Mouse (Mus musculus) adrenal gland (tissue): ENCODE measurements around the gene Dhx16.
"Not testable (repeated sequence)": the region's sequence is repeated elsewhere in the genome, so short reads cannot be mapped to it uniquely, and the experiment has no call there.

Experiments
- intact Hi-C: fragments of 180-260 bp; cut with DNase I; formaldehyde crosslinking; loops from one replicate; pipeline ENCODE4 v1.15.1; 2025
- microRNA-seq, 2 experiments: library from miRNA; unstranded; fragments of <30 nt; microRNA quantifications; one replicate each; pipeline ENCODE4; 2019

Gene Dhx16

GRCm38 (mm10) chr17:35919060-35919715, 39.6 kb downstream of the Dhx16 start:
- intact Hi-C loops: no loop called here

- intact Hi-C loops: loop anchor here (5.0 kb wide), 1 partner anchor 57 kb away; the partner anchor contains the start of gene Gnl1
Observed at GRCm38 (mm10) chr17:35919864-35920301, 40.3 kb downstream of the Dhx16 start.

- intact Hi-C loops: loop anchor here (5.0 kb wide), 1 partner anchor 57 kb away; the partner anchor contains the start of gene Gnl1
Observed at GRCm38 (mm10) chr17:35920384-35920783, 40.8 kb downstream of the Dhx16 start.

DNA sequence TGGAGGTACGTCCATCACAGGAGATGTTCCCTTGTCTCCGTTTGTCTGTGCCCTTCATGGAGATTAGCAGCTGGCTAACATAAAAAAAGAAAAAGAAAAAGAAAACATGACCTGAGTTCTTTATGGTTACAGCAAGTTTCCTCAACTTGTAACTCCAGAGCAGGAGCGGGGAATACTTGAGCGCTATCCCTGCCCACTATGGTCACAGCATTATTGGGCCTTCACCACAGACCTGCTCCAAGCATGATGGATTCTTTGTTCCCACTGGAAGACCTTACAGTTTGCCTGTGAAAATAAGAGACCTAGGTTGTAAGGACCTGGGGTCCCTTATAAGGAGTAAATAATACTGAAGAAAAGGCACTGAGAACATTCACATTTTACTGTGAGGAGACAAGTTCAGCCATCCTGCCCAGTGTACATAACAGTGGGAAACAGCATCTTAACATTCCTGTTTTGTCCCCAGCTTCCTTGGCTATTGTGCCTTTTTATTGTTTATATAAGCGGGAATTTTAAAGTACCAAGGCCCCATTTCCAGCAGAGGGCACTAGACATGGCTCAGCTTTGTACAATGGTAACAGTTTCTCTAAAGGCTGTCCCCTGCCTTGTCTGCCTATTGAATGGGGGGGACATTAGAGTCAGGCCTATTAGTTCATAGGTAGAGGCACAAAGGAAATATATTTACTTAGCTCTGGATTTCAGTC, 41.4 kb downstream of the Dhx16 start:
- intact Hi-C loops: loop anchor here (5.0 kb wide), 1 partner anchor 56 kb away; the partner anchor contains the start of gene Gnl1

DNA sequence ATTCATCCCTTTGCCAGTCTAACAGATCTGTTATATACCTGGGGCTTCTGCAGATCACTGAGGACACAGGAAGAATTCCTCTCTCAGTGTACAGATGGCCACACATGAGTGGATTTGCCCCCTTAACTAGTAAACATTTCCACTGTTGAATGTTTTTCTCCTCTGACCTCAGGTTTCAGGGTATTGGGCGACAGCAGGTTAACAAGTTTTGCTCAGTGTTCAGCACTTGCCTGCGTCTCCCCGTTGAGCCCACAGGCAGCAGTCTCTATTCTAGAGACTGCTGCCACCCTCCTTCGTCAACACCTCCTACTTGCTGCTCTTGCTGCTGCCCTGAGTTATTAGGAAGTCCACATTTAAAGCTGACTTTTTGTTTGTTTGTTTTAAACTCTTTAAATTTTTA, 42.1 kb downstream of the Dhx16 start:
- intact Hi-C loops: loop anchor here (5.0 kb wide), 1 partner anchor 56 kb away; the partner anchor contains the start of gene Gnl1

DNA sequence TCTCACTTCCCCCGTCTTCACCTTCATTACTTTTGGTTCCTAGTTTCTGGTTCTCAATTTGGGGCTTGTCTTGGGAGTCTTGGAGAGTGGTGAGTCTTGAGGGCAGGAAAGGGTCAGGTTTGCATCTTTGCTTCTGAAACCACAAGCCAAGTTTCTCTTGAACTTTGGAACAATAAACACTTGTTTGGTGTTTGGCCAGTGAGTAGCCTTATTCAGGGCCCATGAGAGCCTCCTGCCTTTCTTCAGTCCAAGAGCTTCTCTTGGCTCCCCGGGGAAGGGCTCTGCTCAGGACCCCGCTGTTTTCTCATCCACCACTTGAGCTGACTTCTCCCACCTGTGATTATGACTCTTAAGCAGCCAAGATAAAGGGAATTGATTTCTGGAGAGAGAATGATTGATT, 42.9 kb downstream of the Dhx16 start:
- intact Hi-C loops: loop anchor here (5.0 kb wide), 1 partner anchor 55 kb away; the partner anchor contains the start of gene Gnl1

DNA sequence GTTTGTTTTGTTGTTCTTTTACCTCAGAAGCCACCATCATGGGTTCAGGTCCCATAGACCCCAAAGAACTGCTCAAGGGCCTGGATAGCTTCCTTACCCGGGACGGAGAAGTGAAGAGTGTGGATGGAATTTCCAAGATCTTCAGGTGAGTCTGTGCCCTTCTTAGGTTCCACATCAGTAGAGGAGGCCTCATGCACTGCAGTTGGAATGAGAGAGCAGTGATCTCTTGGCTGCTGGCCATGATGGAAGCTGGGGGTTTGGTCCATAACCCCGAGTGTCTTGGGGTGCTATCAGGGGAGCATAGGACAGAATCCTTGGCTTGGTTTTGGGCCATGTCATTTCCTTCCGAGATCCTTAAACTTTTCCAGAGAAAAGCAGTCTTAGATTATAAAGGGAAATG, 43.7 kb downstream of the Dhx16 start:
- intact Hi-C loops: loop anchor here (5.0 kb wide), 1 partner anchor 54 kb away; the partner anchor contains the start of gene Gnl1

- intact Hi-C loops: no loop called here
Observed at GRCm38 (mm10) chr17:35927471-35927870, 47.9 kb downstream of the Dhx16 start.

DNA sequence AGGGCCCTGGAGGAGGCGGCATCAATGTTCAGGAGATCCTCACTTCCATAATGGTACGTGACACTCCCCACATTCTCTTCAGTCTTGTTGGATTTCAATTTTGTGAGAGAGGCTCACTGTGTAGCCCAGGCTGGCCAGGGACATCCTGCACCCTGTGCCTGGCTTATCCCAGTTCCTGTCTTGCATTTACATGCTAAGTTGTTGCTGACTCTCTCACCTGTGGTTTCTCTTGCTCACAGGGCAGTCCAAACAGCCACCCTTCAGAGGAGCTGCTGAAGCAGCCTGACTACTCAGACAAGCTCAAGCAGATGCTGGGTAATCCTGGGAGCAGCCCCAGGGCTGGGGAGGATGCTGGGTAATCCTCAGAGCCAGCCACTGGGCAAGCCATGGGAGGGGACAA, 49.9 kb downstream of the Dhx16 start:
- intact Hi-C loops: no loop called here

GRCm38 (mm10) chr17:35930627-35931026, 51.0 kb downstream of the Dhx16 start:
- intact Hi-C loops: no loop called here

DNA sequence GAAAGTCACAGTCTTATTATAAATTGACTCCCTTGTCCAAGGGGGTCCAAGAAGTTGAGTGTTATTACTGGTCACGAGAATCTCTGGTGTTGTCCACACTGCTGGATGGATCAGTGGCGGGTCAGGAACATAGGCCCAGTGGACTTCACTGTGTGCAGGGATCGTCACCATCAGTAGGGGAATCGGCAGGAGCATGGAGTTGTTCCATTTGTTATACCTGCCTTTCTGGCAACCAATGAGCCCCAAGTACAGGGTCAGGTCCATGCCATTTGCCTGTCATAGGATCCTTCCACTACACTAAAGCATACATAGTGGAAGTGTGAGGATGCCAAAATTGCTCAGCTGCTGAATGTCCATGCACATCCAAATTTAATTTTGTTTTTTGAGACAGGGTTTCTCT, 53.0 kb downstream of the Dhx16 start:
- intact Hi-C loops: no loop called here

GRCm38 (mm10) chr17:35935763-35936162, 56.1 kb downstream of the Dhx16 start:
- intact Hi-C loops: not testable (repeated sequence)

GRCm38 (mm10) chr17:35937700-35938348, 58.2 kb downstream of the Dhx16 start:
- intact Hi-C loops: loop anchor here (2.0 kb wide), 1 partner anchor 55 kb away; no protein-coding TSS in a partner anchor

GRCm38 (mm10) chr17:35939108-35939507, 59.5 kb downstream of the Dhx16 start:
- intact Hi-C loops: loop anchor here (2.0 kb wide), 1 partner anchor 54 kb away; no protein-coding TSS in a partner anchor

DNA sequence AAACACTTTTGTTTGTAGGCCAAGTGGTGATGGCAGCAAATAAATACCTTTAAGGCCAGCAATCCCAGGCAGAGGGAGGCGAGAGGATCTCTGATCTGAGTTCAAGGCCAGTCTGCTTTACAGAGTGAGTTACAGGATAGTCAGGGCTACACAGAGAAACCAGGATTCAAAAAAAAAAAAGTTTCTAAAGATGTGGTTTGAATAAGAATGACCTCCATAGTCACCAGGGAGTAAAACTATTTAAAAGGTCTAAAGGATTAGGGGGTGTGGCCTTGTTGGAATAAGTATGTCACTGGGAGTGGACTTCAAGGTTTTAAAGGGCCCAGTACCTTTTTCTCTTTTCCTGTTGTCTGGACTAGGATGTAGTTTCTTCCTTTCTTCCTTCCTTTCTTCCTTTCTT, 60.3 kb downstream of the Dhx16 start:
- intact Hi-C loops: loop anchor here (2.0 kb wide), 1 partner anchor 53 kb away; no protein-coding TSS in a partner anchor

Small RNAs within 50 kb of the gene (microRNA-seq; reads per million reads assigned to microRNA genes)
- 0.11 to 0.25 reads per million in 2 experiments for gene Gm28033
- 0 reads per million in 2 experiments for gene Mir1894
